Mouse (Mus musculus) c-Kit-negative CD71-positive TER-119-positive erythroid progenitor cells, embryonic 14.5 days (primary cell): Measurements from ENCODE around the gene Mier2.

Experiments
- DNase-seq: peaks from one replicate; pipeline ENCODE4 v3.0.0-alpha.2; 2013; ENCODE audit warnings: low read depth, low spot score

The Mier2 gene

GRCm38 (mm10) chr10:79574796-79575195, 19.8 kb upstream of the Mier2 start:
- no peak for DNase-seq

GRCm38 (mm10) chr10:79574350-79574749, 19.4 kb upstream of the Mier2 start:
- no peak for DNase-seq

DNA sequence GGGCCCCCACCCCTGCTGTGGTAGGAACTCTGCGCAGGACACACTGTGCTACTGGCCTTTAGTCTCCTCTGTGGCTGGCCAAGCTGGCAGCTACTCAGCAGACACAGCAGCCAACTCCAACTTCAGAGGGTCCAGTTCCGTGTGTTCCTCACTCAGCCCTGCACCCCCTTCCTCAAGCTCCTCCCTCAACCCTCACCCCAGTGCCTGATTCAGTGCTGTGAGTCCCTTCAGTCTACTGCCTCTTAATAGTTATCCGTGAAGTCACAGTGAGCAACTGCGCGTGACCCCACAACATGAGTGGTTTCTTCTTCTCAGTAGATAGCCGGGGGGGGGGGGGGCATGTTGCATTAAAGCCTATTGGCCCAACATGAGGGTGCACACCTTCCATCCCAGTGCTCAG, 18.6 kb upstream of the Mier2 start:
- DNase-seq = no peak

GRCm38 (mm10) chr10:79571314-79571713, 16.3 kb upstream of the Mier2 start:
- DNase-seq = no peak

GRCm38 (mm10) chr10:79569921-79570320, 14.9 kb upstream of the Mier2 start:
- no peak for DNase-seq

DNA sequence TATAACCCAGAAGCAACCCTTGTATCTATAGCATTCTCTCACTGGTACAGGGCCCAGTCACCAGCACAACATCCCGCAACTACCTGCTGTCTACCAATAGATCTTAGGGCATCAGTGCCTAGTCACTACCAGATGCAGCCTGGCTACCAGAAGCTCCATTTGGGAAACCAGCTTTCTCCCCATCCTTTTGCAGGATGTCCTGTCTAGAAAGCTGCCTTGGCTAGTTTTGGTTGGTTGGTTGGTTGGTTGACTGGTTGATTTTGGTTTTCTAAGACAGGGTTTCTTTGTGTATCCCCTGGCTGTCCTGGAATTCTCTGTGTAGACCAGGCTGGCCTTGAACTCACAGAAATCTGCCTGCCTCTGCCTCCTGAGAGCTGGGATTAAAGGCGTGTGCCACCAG, 4.7 kb upstream of the Mier2 start:
- DNase-seq = no peak

GRCm38 (mm10) chr10:79557496-79557895, 2.5 kb upstream of the Mier2 start:
- DNase-seq = no peak

GRCm38 (mm10) chr10:79556951-79557350, 2.0 kb upstream of the Mier2 start:
- DNase-seq = no peak

GRCm38 (mm10) chr10:79555238-79555724, 282 bp upstream of the Mier2 start:
- DNase-seq = no peak

GRCm38 (mm10) chr10:79553691-79554090, 1.3 kb downstream of the Mier2 start:
- no peak for DNase-seq

DNA sequence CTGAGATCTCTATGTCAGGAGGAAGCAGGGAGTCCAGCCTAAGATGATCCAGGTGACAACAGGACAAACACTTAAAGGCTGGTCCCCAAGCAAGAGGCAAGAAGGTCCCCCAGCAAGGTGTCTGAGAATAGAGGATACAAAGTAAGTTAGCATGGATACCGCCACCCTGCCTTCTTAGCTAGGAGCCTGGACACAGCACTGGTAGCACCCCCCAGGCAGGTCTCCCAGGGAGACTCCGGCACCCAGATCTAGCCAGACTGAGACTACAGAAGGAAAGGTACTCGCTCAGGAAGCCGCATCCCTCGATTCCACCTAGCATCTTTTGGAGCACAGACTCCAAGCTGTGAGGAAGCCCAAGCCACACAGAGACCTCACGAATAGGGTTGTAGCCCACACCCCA, 1.8 kb downstream of the Mier2 start:
- no peak for DNase-seq

GRCm38 (mm10) chr10:79552531-79552930, 2.5 kb downstream of the Mier2 start:
- DNase-seq = no peak

GRCm38 (mm10) chr10:79550366-79550765, 4.6 kb downstream of the Mier2 start:
- DNase-seq = no peak

DNA sequence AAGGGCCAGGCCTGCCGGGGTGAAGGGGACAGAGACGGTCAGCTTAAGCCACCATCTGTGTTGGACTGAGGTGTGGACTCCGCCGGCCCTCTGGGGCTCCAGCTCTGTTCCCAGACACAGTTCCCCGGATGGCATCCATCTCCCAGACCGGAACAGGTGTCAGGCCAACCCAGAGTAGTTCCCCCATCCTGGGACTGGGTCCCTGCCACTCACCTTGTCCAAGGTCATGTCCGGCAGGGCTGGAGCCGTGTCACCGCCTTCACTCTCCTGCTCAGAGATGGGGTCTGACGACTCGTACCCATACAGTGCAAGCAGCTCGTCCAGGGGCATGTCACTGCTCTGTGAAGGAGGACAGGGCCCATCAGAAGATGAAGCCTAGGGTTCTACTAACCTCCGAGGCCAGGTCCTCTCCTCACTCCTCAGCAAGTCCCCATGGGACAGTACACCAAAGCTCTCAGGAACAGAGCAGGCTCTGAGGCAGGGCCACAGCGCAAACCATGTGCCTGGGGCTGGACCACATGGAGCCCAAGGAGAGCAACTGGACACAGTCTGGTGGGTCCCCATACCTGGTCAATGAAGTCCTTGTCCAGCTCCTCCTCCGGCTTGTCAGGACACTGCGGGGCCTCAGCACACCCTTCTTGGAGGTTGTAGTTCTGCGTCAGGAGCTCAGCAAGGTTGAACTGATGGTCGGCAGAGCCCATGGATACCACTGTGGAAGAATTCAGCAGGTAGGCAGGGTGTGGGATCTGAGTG, 5.9 kb downstream of the Mier2 start:
- DNase-seq = no peak

DNA sequence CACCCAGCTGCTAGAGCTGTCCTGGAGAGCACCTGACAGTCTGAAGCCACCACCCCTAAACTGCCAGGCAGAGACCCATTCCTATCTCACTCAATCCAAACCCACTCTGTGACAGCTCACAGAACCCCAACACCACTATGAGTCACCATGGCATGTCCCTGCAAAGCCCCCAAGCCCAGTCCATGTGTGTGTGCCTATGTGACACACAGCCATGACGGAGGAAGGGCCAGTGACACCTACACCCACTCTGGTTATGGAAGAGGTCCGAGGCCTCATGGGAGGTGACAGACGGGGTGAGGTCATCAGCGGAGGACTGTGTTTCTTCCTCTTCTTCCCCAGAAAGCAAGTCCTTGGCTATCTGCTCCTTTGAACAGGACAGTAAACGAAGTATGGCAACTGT, 6.5 kb downstream of the Mier2 start:
- DNase-seq = no peak

GRCm38 (mm10) chr10:79547148-79547675, 7.8 kb downstream of the Mier2 start:
- no peak for DNase-seq

- no peak for DNase-seq
Measured at GRCm38 (mm10) chr10:79546483-79546882, 8.5 kb downstream of the Mier2 start.

GRCm38 (mm10) chr10:79545891-79546290, 9.1 kb downstream of the Mier2 start:
- DNase-seq = no peak

DNA sequence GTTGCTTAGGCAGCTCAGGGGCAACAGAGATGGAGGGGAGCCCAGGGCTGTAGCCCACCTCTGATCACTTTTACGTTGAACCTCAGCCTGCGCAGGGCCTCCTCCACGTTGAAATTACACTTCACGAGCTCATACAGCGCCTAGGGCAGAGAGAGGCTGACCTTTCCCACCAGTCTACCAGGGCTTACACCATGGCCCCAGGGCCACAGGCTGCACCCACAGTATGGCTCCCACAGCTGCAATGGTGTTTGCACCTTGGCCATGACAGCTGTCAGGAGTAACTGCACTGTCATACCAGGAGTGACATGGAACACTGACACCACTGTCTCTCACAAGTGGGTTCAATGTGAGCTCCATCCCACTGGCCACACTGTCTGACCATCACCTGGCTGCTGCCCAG, 10.4 kb downstream of the Mier2 start:
- DNase-seq = no peak

DNA sequence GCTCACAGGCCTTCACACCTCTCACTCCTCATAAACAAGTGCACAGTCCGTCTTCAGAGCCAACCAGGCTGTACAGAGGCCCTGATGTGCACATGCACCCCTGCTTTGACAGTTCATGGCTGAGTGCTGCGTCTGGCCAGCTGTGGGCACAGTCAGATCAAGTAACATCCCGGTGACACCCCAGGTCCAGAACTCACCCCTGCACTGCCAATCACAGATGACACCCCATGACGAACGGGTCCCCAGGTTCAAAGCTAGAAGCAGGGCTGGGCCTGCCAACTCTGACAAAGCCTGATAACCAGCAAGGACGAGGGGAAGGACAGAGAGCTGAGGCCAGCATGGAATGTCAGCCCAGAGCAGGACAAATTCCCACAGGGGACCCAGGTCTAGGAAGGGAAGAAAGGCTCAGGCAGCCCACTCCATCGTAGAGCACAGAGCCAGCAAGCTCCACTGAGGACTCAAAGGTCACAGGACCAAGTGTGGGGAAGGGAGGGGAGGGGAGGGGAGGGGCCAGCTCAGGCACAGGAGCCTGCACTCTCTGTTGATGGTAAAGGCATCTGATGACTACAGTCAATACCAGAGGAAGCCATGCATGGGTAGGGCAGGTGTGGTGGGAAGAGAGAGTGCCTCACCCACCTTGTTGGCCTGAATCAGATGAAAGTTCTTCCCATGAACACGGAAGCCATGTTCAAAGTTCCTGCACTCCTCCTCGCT, 11.0 kb downstream of the Mier2 start:
- DNase-seq = no peak

DNA sequence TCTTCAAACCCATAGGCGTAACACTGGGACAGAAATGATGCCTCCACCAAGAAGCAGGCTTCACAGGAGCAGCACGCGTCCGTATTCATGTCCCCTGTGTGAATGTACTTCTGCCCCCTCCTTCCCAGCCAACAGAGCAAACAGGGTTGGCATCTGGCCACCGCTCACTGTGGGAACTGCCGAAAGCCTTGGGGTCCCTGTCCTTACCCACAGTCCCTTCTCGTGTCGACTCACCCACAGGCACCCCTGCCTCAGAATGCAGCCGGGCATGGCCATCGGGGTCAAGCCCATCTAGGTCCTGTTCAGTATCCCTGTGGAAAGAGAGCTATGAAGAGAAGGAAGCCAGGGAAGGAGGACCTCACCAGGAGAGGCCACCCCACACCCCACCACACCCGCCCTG, 12.8 kb downstream of the Mier2 start:
- no peak for DNase-seq

- no peak for DNase-seq
Measured at GRCm38 (mm10) chr10:79541522-79541921, 13.5 kb downstream of the Mier2 start.

- DNase-seq = no peak
Measured at GRCm38 (mm10) chr10:79540746-79541145, 14.3 kb downstream of the Mier2 start.
